Mouse (Mus musculus): ENCODE results near the gene Nudcd3.

DNA sequence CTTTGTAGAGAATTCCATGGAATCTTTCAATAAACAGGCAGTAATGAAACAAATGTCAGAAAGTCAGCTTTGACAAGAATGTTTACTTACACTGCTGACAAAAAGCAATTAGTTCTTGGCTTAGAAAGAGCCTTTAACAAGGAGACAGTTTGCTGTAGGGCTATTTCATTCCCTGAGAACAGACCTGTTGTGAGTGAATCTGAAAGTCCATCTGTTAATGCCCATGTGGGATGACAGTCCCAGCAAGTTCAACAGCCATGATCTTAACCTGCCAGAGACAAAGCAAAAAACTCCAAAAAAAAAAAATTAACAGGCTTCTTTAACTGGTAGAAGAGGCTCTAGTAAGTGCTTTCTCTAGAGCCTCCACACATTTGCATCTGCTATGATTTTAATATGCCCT, 38.7 kb downstream of the Nudcd3 start:
- TF ChIP-seq CTCF (IDR thresholded peaks at IDR 0.05; ENCODE audit: extremely low read depth, insufficient read depth, insufficient read length, insufficient replicate concordance): no peak
- no peak for TF ChIP-seq POLR2A (IDR thresholded peaks at IDR 0.05; ENCODE audit: low read depth, low read length)
